ENCODE assay signal across 22 mouse cellular contexts in the genomic region with DNA sequence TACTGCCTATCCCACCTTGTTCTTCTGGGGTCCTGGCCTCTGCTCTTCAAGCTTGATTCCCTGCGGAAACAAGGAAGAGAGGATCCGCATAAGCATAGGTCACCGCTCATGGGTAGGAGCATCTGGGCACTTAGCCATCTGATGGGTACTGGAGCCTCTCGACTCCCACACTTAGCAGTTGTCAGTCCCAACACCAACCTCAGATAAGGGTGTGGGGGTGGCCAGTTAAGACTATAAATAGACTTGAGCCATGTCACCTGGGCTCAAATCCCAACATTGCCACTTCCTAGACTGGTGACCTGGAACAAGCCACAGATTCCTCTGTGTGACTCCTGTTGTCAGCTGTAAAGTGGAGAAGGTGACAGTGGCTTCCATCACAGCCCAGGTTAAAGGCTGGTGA.
DNase-seq lines count a peak whose midpoint lies in the region; ATAC-seq and TF ChIP-seq lines count a peak whose summit lies in the region.
"Had no signal": no experiment of that assay in that cellular context is flagged by ENCODE, and none has a peak within 500 bp of the region (broad histone marks: within the 10 kb centered on the region; RNA-seq: fewer than 3 reads in every experiment).

No protein-coding gene starts in this region.

- peaks cover 48% of the 10 kb centered on the region for H3K4me1 ChIP-seq in heart, embryonic 13.5 days
- peaks cover 13% of the 10 kb centered on the region; the same call in 1 of the 2 replicates for H3K4me1 ChIP-seq in intestine, embryonic 15.5 days (replicated peaks)
- H3K4me1 ChIP-seq in lung, postnatal 0 days (ENCODE audit: insufficient read depth, low read depth, low read length): no peaks in the 10 kb centered on the region
- H3K4me1 ChIP-seq: embryonic facial prominence, embryonic 15.5 days; hindbrain, embryonic 12.5 days; midbrain, embryonic 15.5 days had no signal

- no peak for TF ChIP-seq EP300 in lung, postnatal 0 days (IDR thresholded peaks at IDR 0.05)

- H3K9ac ChIP-seq in heart, embryonic 13.5 days: no peak overlapping the region
- no peak overlapping the region for H3K9ac ChIP-seq in intestine, embryonic 15.5 days
- H3K9ac ChIP-seq in lung, postnatal 0 days (replicated peaks; ENCODE audit: low read depth): no peak overlapping the region
- H3K9ac ChIP-seq: embryonic facial prominence, embryonic 15.5 days; hindbrain, embryonic 12.5 days; liver, postnatal 0 days; midbrain, embryonic 15.5 days had no signal

- no peaks in the 10 kb centered on the region for H3K9me3 ChIP-seq in heart, embryonic 13.5 days
- no peaks in the 10 kb centered on the region for H3K9me3 ChIP-seq in intestine, embryonic 15.5 days
- H3K9me3 ChIP-seq in lung, postnatal 0 days (ENCODE audit: low read length): no peaks in the 10 kb centered on the region
- H3K9me3 ChIP-seq: embryonic facial prominence, embryonic 15.5 days; hindbrain, embryonic 12.5 days; midbrain, embryonic 15.5 days had no signal

- H3K4me2 ChIP-seq in heart, embryonic 13.5 days: no peak overlapping the region
- H3K4me2 ChIP-seq in intestine, embryonic 15.5 days (replicated peaks): no peak overlapping the region
- no peak overlapping the region for H3K4me2 ChIP-seq in lung, postnatal 0 days (replicated peaks; ENCODE audit: low read depth, low read length)
- H3K4me2 ChIP-seq: embryonic facial prominence, embryonic 15.5 days; hindbrain, embryonic 12.5 days; liver, embryonic 11.5 days; midbrain, embryonic 15.5 days had no signal

- no peaks in the 10 kb centered on the region for H3K27me3 ChIP-seq in heart, embryonic 13.5 days (replicated peaks)
- H3K27me3 ChIP-seq in intestine, embryonic 15.5 days (replicated peaks): no peaks in the 10 kb centered on the region
- no peaks in the 10 kb centered on the region for H3K27me3 ChIP-seq in lung, postnatal 0 days (replicated peaks; ENCODE audit: insufficient read depth, low read length)
- H3K27me3 ChIP-seq: embryonic facial prominence, embryonic 15.5 days; hindbrain, embryonic 12.5 days; midbrain, embryonic 15.5 days had no signal

- no peak for TF ChIP-seq CTCF in lung, postnatal 0 days (IDR thresholded peaks at IDR 0.05)

- peak; percentile 97 for DNase-seq in heart, adult 11 months
- no peak for DNase-seq in heart, postnatal 25 days (ENCODE audit: low spot score)
- peak; percentile 44 to 71 for DNase-seq in heart, postnatal 14 days
- DNase-seq in lung, postnatal 36 days: no peak
- DNase-seq in lung, postnatal 0 days (ENCODE audit: low spot score): no peak
- DNase-seq: adrenal gland, postnatal 14 days; cerebellum, adult 8-10 months; cerebellum, postnatal 36 days; gastrocnemius, adult 2 months; kidney, adult 11 months; liver, postnatal 0 days; thymus, adult 18-20 months; thymus, postnatal 36 days had no signal

- peak overlapping the region; percentile 63 for H3K27ac ChIP-seq in heart, embryonic 13.5 days (replicated peaks)
- H3K27ac ChIP-seq in intestine, embryonic 15.5 days: no peak overlapping the region
- H3K27ac ChIP-seq in lung, postnatal 0 days (ENCODE audit: low read length): no peak overlapping the region
- H3K27ac ChIP-seq: embryonic facial prominence, embryonic 15.5 days; gastrocnemius, adult 2 months; hindbrain, embryonic 12.5 days; kidney, postnatal 0 days; midbrain, embryonic 15.5 days had no signal

- intact Hi-C loops in heart, postnatal 25 days (cut with DNase I): no loop called here
- intact Hi-C loops in heart, postnatal 14 days (cut with DNase I): no loop called here

- peak; percentile 6; the same call in 1 of the 2 replicates for ATAC-seq in heart, embryonic 13.5 days (ENCODE audit: extremely low read depth, insufficient number of reproducible peaks, low FRiP score, low TSS enrichment)
- no peak for ATAC-seq in intestine, embryonic 15.5 days
- no peak for ATAC-seq in lung, postnatal 0 days
- ATAC-seq: activated CD4-positive, CD25-positive, alpha-beta regulatory T cell, adult 4 months; forebrain, embryonic 14.5 days; liver, postnatal 0 days; midbrain, embryonic 15.5 days had no signal

- WGBS in heart, embryonic 13.5 days: 42% methylated on average over 4 of the region's 4 CpGs
- 89% methylated on average over 4 of the region's 4 CpGs for WGBS in intestine, embryonic 15.5 days
- whole genome bisulfite sequencing in lung, postnatal 0 days: 77% methylated on average over 4 of the region's 4 CpGs

- H3K36me3 ChIP-seq in heart, embryonic 13.5 days: no peaks in the 10 kb centered on the region
- no peaks in the 10 kb centered on the region for H3K36me3 ChIP-seq in intestine, embryonic 15.5 days
- no peaks in the 10 kb centered on the region for H3K36me3 ChIP-seq in lung, postnatal 0 days (ENCODE audit: insufficient read depth, low read length)
- H3K36me3 ChIP-seq: embryonic facial prominence, embryonic 15.5 days; hindbrain, embryonic 12.5 days; midbrain, embryonic 15.5 days had no signal

- H3K4me3 ChIP-seq in heart, embryonic 13.5 days: no peak overlapping the region
- no peak overlapping the region for H3K4me3 ChIP-seq in intestine, embryonic 15.5 days (replicated peaks)
- H3K4me3 ChIP-seq in lung, postnatal 0 days (ENCODE audit: low read depth, low read length): no peak overlapping the region
- H3K4me3 ChIP-seq: embryonic facial prominence, embryonic 15.5 days; gastrocnemius, adult 2 months; hindbrain, embryonic 12.5 days; midbrain, embryonic 15.5 days had no signal

Comparison
In these comparisons a context has a peak if more than half of its experiments do, and no peak if none do; other contexts are left out.
1. DNase-seq: peak in heart, adult 11 months (single experiment) and heart, postnatal 14 days (2 of 2); none in heart, postnatal 25 days (single experiment), lung, postnatal 36 days (single experiment) and lung, postnatal 0 days (single experiment).